11 mouse cellular contexts compared by ENCODE assay signal in genomic region chr13:103951393-103951792, GRCm38 (mm10).
"Had no signal": no experiment of that assay in that cellular context is flagged by ENCODE, and none has a peak within 500 bp of the region (broad histone marks: within the 10 kb centered on the region; RNA-seq: fewer than 3 reads in every experiment).

No protein-coding gene starts in this region.

- H3K4me2 ChIP-seq: kidney, embryonic 15.5 days; limb, embryonic 15.5 days; liver, embryonic 12.5 days; midbrain, embryonic 11.5 days; midbrain, embryonic 15.5 days; neural tube, embryonic 13.5 days had no signal

- H3K27me3 ChIP-seq: kidney, embryonic 15.5 days; limb, embryonic 15.5 days; liver, embryonic 12.5 days; megakaryocyte, embryonic 14.5 days; midbrain, embryonic 15.5 days; neural tube, embryonic 13.5 days had no signal

- H3K36me3 ChIP-seq: kidney, embryonic 15.5 days; limb, embryonic 15.5 days; liver, embryonic 12.5 days; midbrain, embryonic 15.5 days; neural tube, embryonic 13.5 days had no signal

- H3K4me3 ChIP-seq: kidney, embryonic 15.5 days; limb, embryonic 15.5 days; liver, embryonic 12.5 days; megakaryocyte, embryonic 14.5 days; midbrain, embryonic 15.5 days; neural tube, embryonic 13.5 days had no signal

- DNase-seq: kidney, adult 18-20 months; kidney, postnatal 14 days; right cerebral cortex, postnatal 14 days; thymus, postnatal 36 days had no signal
